24 mouse cellular contexts compared by ENCODE assay signal in the genomic region with DNA sequence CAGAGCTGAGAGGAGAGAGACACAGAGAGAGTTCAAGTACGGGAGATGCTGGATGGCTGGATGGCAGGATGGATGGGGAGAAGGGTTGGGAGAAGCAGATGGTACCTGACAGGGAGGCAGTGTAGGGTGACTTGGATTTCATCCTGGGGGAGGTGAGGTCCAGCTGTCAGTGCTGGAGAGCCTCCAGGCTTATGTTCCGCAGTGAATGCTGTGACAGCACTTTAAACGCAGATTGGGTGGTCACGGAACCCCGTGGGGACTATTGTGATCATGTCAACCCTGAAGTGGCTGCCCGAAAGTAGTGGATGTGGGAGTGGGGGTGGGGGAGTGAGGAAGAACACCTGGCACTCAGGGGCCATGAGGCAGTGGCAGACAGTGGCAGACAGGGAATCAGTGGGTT. TPM values are rescaled to one million over a fixed set of nuclear protein-coding genes. Genes with fewer than 3 reads are reported as not detected.
DNase-seq lines count a peak whose midpoint lies in the region; ATAC-seq and TF ChIP-seq lines count a peak whose summit lies in the region.
"Had no signal": no experiment of that assay in that cellular context is flagged by ENCODE, and none has a peak within 500 bp of the region (broad histone marks: within the 10 kb centered on the region; RNA-seq: fewer than 3 reads in every experiment).

No protein-coding gene starts in this region.

- no peak for TF ChIP-seq CTCF in midbrain, postnatal 0 days (IDR thresholded peaks at IDR 0.05)

- no peaks in the 10 kb centered on the region for H3K9me3 ChIP-seq in embryonic facial prominence, embryonic 14.5 days (ENCODE audit: control insufficient read depth, low read length)
- no peaks in the 10 kb centered on the region for H3K9me3 ChIP-seq in embryonic facial prominence, embryonic 10.5 days
- H3K9me3 ChIP-seq in hindbrain, embryonic 16.5 days (ENCODE audit: control insufficient read depth, low read length), result no peaks in the 10 kb centered on the region
- no peaks in the 10 kb centered on the region for H3K9me3 ChIP-seq in hindbrain, embryonic 14.5 days (ENCODE audit: control insufficient read depth, low read length)
- H3K9me3 ChIP-seq in midbrain, postnatal 0 days (ENCODE audit: low read length), result no peaks in the 10 kb centered on the region
- H3K9me3 ChIP-seq in midbrain, embryonic 10.5 days (replicated peaks), result no peaks in the 10 kb centered on the region
- H3K9me3 ChIP-seq: forebrain, embryonic 15.5 days; heart, embryonic 12.5 days; hindbrain, embryonic 15.5 days had no signal

- H3K4me2 ChIP-seq in embryonic facial prominence, embryonic 14.5 days (ENCODE audit: low read depth, low read length), result no peak overlapping the region
- H3K4me2 ChIP-seq in hindbrain, embryonic 16.5 days (ENCODE audit: low read length), result no peak overlapping the region
- no peak overlapping the region for H3K4me2 ChIP-seq in hindbrain, embryonic 14.5 days (replicated peaks)
- H3K4me2 ChIP-seq in midbrain, postnatal 0 days (ENCODE audit: low read depth, low read length, poor library complexity, severe bottlenecking), result no peak overlapping the region
- H3K4me2 ChIP-seq: forebrain, embryonic 15.5 days; heart, embryonic 12.5 days; hindbrain, embryonic 15.5 days had no signal

- H3K27me3 ChIP-seq in embryonic facial prominence, embryonic 14.5 days (replicated peaks; ENCODE audit: control insufficient read depth, insufficient read depth, low read length), result peaks cover 24% of the 10 kb centered on the region
- H3K27me3 ChIP-seq in embryonic facial prominence, embryonic 10.5 days (replicated peaks; ENCODE audit: low read depth, poor library complexity, severe bottlenecking), result peaks cover 41% of the 10 kb centered on the region
- no peaks in the 10 kb centered on the region for H3K27me3 ChIP-seq in hindbrain, embryonic 16.5 days (replicated peaks; ENCODE audit: control insufficient read depth, insufficient read depth, low read length)
- peaks cover 19% of the 10 kb centered on the region; the same call in 1 of the 2 replicates for H3K27me3 ChIP-seq in hindbrain, embryonic 14.5 days (ENCODE audit: control insufficient read depth, insufficient read depth, low read length)
- H3K27me3 ChIP-seq in midbrain, postnatal 0 days (ENCODE audit: insufficient read depth, low read length), result peaks cover 5% of the 10 kb centered on the region; the same call in 1 of the 2 replicates
- H3K27me3 ChIP-seq in midbrain, embryonic 10.5 days (ENCODE audit: low read depth, poor library complexity, severe bottlenecking), result peaks cover 33% of the 10 kb centered on the region
- H3K27me3 ChIP-seq: forebrain, embryonic 15.5 days had no signal

- WGBS in embryonic facial prominence, embryonic 14.5 days, result 67% methylated on average over 6 of the region's 6 CpGs
- 82% methylated on average over 6 of the region's 6 CpGs for WGBS in embryonic facial prominence, embryonic 10.5 days
- 47% methylated on average over 6 of the region's 6 CpGs for WGBS in hindbrain, embryonic 16.5 days
- 48% methylated on average over 6 of the region's 6 CpGs for WGBS in hindbrain, embryonic 14.5 days
- WGBS in midbrain, postnatal 0 days, result 64% methylated on average over 6 of the region's 6 CpGs
- 79% methylated on average over 6 of the region's 6 CpGs for WGBS in midbrain, embryonic 10.5 days

- H3K27ac ChIP-seq in embryonic facial prominence, embryonic 14.5 days (replicated peaks; ENCODE audit: low read depth, low read length), result no peak overlapping the region
- H3K27ac ChIP-seq in embryonic facial prominence, embryonic 10.5 days (replicated peaks), result no peak overlapping the region
- no peak overlapping the region for H3K27ac ChIP-seq in hindbrain, embryonic 16.5 days (ENCODE audit: low read depth, low read length)
- H3K27ac ChIP-seq in hindbrain, embryonic 14.5 days, result no peak overlapping the region
- H3K27ac ChIP-seq in midbrain, postnatal 0 days (ENCODE audit: low read depth, low read length), result no peak overlapping the region
- no peak overlapping the region for H3K27ac ChIP-seq in midbrain, embryonic 10.5 days (replicated peaks)
- H3K27ac ChIP-seq: forebrain, embryonic 15.5 days; heart, adult 2 months; hindbrain, embryonic 15.5 days had no signal

- peak; percentile 29 for DNase-seq in embryonic facial prominence, embryonic 14.5 days (ENCODE audit: low spot score)
- DNase-seq in embryonic facial prominence, embryonic 10.5 days (ENCODE audit: low spot score), result no peak
- DNase-seq in hindbrain, embryonic 14.5 days (ENCODE audit: low spot score), result no peak
- peak; percentile 40 for DNase-seq in midbrain, postnatal 0 days (ENCODE audit: low spot score)
- no peak for DNase-seq in midbrain, embryonic 10.5 days (ENCODE audit: low spot score)
- DNase-seq in mesoderm, embryonic 11.5 days (ENCODE audit: low read depth, low spot score), result peak; percentile 25
- DNase-seq in frontal cortex, postnatal 36 days (ENCODE audit: low spot score in 2 of 2), result no peak
- DNase-seq: adrenal gland, adult 8-10 months; adrenal gland, postnatal 36 days; cerebellum, adult 2 months; gastrocnemius, postnatal 10 days; heart, adult 2 months; kidney, adult 11 months had no signal

- H3K4me3 ChIP-seq in embryonic facial prominence, embryonic 14.5 days (ENCODE audit: low read depth, low read length), result no peak overlapping the region
- H3K4me3 ChIP-seq in embryonic facial prominence, embryonic 10.5 days, result no peak overlapping the region
- H3K4me3 ChIP-seq in hindbrain, embryonic 16.5 days (ENCODE audit: low read length), result no peak overlapping the region
- H3K4me3 ChIP-seq in hindbrain, embryonic 14.5 days (replicated peaks; ENCODE audit: low read length), result no peak overlapping the region
- H3K4me3 ChIP-seq in midbrain, postnatal 0 days (ENCODE audit: low read depth, low read length), result no peak overlapping the region
- H3K4me3 ChIP-seq in midbrain, embryonic 10.5 days, result no peak overlapping the region
- H3K4me3 ChIP-seq: forebrain, embryonic 15.5 days; heart, adult 2 months; heart, embryonic 12.5 days; hindbrain, embryonic 15.5 days had no signal

- peak; percentile 18; the same call in 1 of the 2 replicates for ATAC-seq in embryonic facial prominence, embryonic 14.5 days (ENCODE audit: low read depth)
- peak; percentile 43; the same call in 1 of the 2 replicates for ATAC-seq in hindbrain, embryonic 16.5 days
- no peak for ATAC-seq in hindbrain, embryonic 14.5 days (ENCODE audit: low FRiP score)
- ATAC-seq in midbrain, postnatal 0 days (ENCODE audit: low FRiP score), result no peak
- ATAC-seq: forebrain, embryonic 15.5 days had no signal

- no peak overlapping the region for H3K9ac ChIP-seq in embryonic facial prominence, embryonic 14.5 days (ENCODE audit: low read depth, low read length)
- no peak overlapping the region for H3K9ac ChIP-seq in hindbrain, embryonic 16.5 days (ENCODE audit: low read depth, low read length)
- H3K9ac ChIP-seq in hindbrain, embryonic 14.5 days, result no peak overlapping the region
- H3K9ac ChIP-seq in midbrain, postnatal 0 days (replicated peaks; ENCODE audit: low read length, poor library complexity, severe bottlenecking), result no peak overlapping the region
- H3K9ac ChIP-seq: forebrain, embryonic 15.5 days; heart, embryonic 12.5 days; hindbrain, embryonic 15.5 days had no signal

- H3K4me1 ChIP-seq in embryonic facial prominence, embryonic 14.5 days (ENCODE audit: control insufficient read depth, insufficient read depth, low read length), result 0 out of 2 replicates have a peak, but pooled peaks cover 3% of the 10 kb centered on the region
- peaks cover 12% of the 10 kb centered on the region for H3K4me1 ChIP-seq in embryonic facial prominence, embryonic 10.5 days
- peaks cover 5% of the 10 kb centered on the region for H3K4me1 ChIP-seq in hindbrain, embryonic 16.5 days (ENCODE audit: control insufficient read depth, insufficient read depth, low read depth, low read length)
- H3K4me1 ChIP-seq in hindbrain, embryonic 14.5 days (replicated peaks; ENCODE audit: control insufficient read depth, insufficient read depth, low read length), result no peaks in the 10 kb centered on the region
- no peaks in the 10 kb centered on the region; the same call in 1 of the 2 replicates for H3K4me1 ChIP-seq in midbrain, postnatal 0 days (ENCODE audit: insufficient read depth, low read length)
- peaks cover 15% of the 10 kb centered on the region for H3K4me1 ChIP-seq in midbrain, embryonic 10.5 days

- H3K36me3 ChIP-seq in embryonic facial prominence, embryonic 14.5 days (ENCODE audit: control insufficient read depth, insufficient read depth, low read length), result no peaks in the 10 kb centered on the region
- no peaks in the 10 kb centered on the region for H3K36me3 ChIP-seq in embryonic facial prominence, embryonic 10.5 days (replicated peaks)
- H3K36me3 ChIP-seq in hindbrain, embryonic 16.5 days (ENCODE audit: control insufficient read depth, insufficient read depth, low read length), result no peaks in the 10 kb centered on the region
- H3K36me3 ChIP-seq in hindbrain, embryonic 14.5 days (replicated peaks; ENCODE audit: control insufficient read depth, insufficient read depth), result no peaks in the 10 kb centered on the region
- no peaks in the 10 kb centered on the region for H3K36me3 ChIP-seq in midbrain, postnatal 0 days (ENCODE audit: insufficient read depth, low read length)
- no peaks in the 10 kb centered on the region for H3K36me3 ChIP-seq in midbrain, embryonic 10.5 days
- H3K36me3 ChIP-seq: forebrain, embryonic 15.5 days; heart, embryonic 12.5 days; hindbrain, embryonic 15.5 days had no signal

RNA-seq across cellular contexts. Expression of a gene that starts 3.7 kb away (rescaled TPM):
- 3.0 TPM in 2 replicates for polyA plus RNA-seq in embryonic facial prominence, embryonic 14.5 days (2014; fragmentation: Nextera tagmentation; extraction: Ambion mirVana)
- 1.5 and 2.9 TPM in 2 replicates for polyA plus RNA-seq in embryonic facial prominence, embryonic 10.5 days (2016; fragmentation: Nextera tagmentation; extraction: Ambion mirVana)
- 5.5 and 6.2 TPM in 2 replicates for polyA plus RNA-seq in hindbrain, embryonic 16.5 days (2015; fragmentation: Nextera tagmentation; extraction: Ambion mirVana)
- 2.7 and 4.3 TPM in 2 replicates for polyA plus RNA-seq in hindbrain, embryonic 14.5 days (2014; fragmentation: Nextera tagmentation; extraction: Ambion mirVana)
- total RNA-seq in midbrain, postnatal 0 days (2014; rRNA removed), result 7.4 and 8.0 TPM in 2 replicates
- 6.7 and 7.5 TPM in 2 replicates for polyA plus RNA-seq in midbrain, postnatal 0 days (2015; fragmentation: Nextera tagmentation; extraction: Ambion mirVana)
- polyA plus RNA-seq in midbrain, embryonic 10.5 days (2016; fragmentation: Nextera tagmentation; extraction: Ambion mirVana), result 0.11 and 0.14 TPM in 2 replicates
- total RNA-seq: gastrocnemius, postnatal 4 days had no signal

RNA-seq across cellular contexts. Expression of a gene that starts 19.4 kb away (rescaled TPM):
- 7.9 and 9.0 TPM in 2 replicates for polyA plus RNA-seq in embryonic facial prominence, embryonic 14.5 days (2014; fragmentation: Nextera tagmentation; extraction: Ambion mirVana)
- polyA plus RNA-seq in embryonic facial prominence, embryonic 10.5 days (2016; fragmentation: Nextera tagmentation; extraction: Ambion mirVana), result 0.49 TPM in 1 of 2 replicates, not detected in the other
- polyA plus RNA-seq in hindbrain, embryonic 16.5 days (2015; fragmentation: Nextera tagmentation; extraction: Ambion mirVana), result 0.76 TPM in 1 of 2 replicates, not detected in the other
- polyA plus RNA-seq in hindbrain, embryonic 14.5 days (2014; fragmentation: Nextera tagmentation; extraction: Ambion mirVana), result 0.39 TPM in 1 of 2 replicates, not detected in the other
- not detected in 2 replicates for total RNA-seq in midbrain, postnatal 0 days (2014; rRNA removed)
- polyA plus RNA-seq in midbrain, postnatal 0 days (2015; fragmentation: Nextera tagmentation; extraction: Ambion mirVana), result 0.33 and 0.43 TPM in 2 replicates
- not detected in 2 replicates for polyA plus RNA-seq in midbrain, embryonic 10.5 days (2016; fragmentation: Nextera tagmentation; extraction: Ambion mirVana)
- total RNA-seq: ES-E14; gastrocnemius, postnatal 4 days; heart, adult 2 months had no signal

RNA-seq across cellular contexts. Expression of a gene that starts 26.7 kb away (rescaled TPM):
- 0.06 TPM in 1 of 2 replicates, not detected in the other for polyA plus RNA-seq in embryonic facial prominence, embryonic 14.5 days (2014; fragmentation: Nextera tagmentation; extraction: Ambion mirVana)
- not detected in 2 replicates for polyA plus RNA-seq in embryonic facial prominence, embryonic 10.5 days (2016; fragmentation: Nextera tagmentation; extraction: Ambion mirVana)
- polyA plus RNA-seq in hindbrain, embryonic 16.5 days (2015; fragmentation: Nextera tagmentation; extraction: Ambion mirVana), result not detected in 2 replicates
- not detected in 2 replicates for polyA plus RNA-seq in hindbrain, embryonic 14.5 days (2014; fragmentation: Nextera tagmentation; extraction: Ambion mirVana)
- 0.16 TPM in 1 of 2 replicates, not detected in the other for total RNA-seq in midbrain, postnatal 0 days (2014; rRNA removed)
- 0.06 and 0.07 TPM in 2 replicates for polyA plus RNA-seq in midbrain, postnatal 0 days (2015; fragmentation: Nextera tagmentation; extraction: Ambion mirVana)
- not detected in 2 replicates for polyA plus RNA-seq in midbrain, embryonic 10.5 days (2016; fragmentation: Nextera tagmentation; extraction: Ambion mirVana)
- total RNA-seq: adrenal gland, adult 8-10 months; adrenal gland, postnatal 36 days; ES-E14; gastrocnemius, postnatal 10 days; gastrocnemius, postnatal 4 days; heart, adult 2 months; heart, postnatal 25 days had no signal
- polyA plus RNA-seq: cerebellum, adult 2 months; embryonic facial prominence, embryonic 11.5 days; forebrain, embryonic 11.5 days; forebrain, embryonic 15.5 days; heart, adult 2 months; heart, embryonic 12.5 days; heart, embryonic 16.5 days; hindbrain, embryonic 15.5 days; intestine, embryonic 14.5 days had no signal

RNA-seq across cellular contexts. Expression of a gene that starts 39.8 kb away (rescaled TPM):
- not detected in 2 replicates for polyA plus RNA-seq in embryonic facial prominence, embryonic 14.5 days (2014; fragmentation: Nextera tagmentation; extraction: Ambion mirVana)
- not detected in 2 replicates for polyA plus RNA-seq in embryonic facial prominence, embryonic 10.5 days (2016; fragmentation: Nextera tagmentation; extraction: Ambion mirVana)
- not detected in 2 replicates for polyA plus RNA-seq in hindbrain, embryonic 16.5 days (2015; fragmentation: Nextera tagmentation; extraction: Ambion mirVana)
- not detected in 2 replicates for polyA plus RNA-seq in hindbrain, embryonic 14.5 days (2014; fragmentation: Nextera tagmentation; extraction: Ambion mirVana)
- not detected in 2 replicates for total RNA-seq in midbrain, postnatal 0 days (2014; rRNA removed)
- polyA plus RNA-seq in midbrain, postnatal 0 days (2015; fragmentation: Nextera tagmentation; extraction: Ambion mirVana), result not detected in 2 replicates
- not detected in 2 replicates for polyA plus RNA-seq in midbrain, embryonic 10.5 days (2016; fragmentation: Nextera tagmentation; extraction: Ambion mirVana)
- total RNA-seq: adrenal gland, adult 8-10 months; adrenal gland, postnatal 36 days; ES-E14; gastrocnemius, postnatal 10 days; heart, adult 2 months; heart, postnatal 25 days had no signal
- polyA plus RNA-seq: cerebellum, adult 2 months; embryonic facial prominence, embryonic 11.5 days; forebrain, embryonic 11.5 days; forebrain, embryonic 15.5 days; heart, adult 2 months; heart, embryonic 12.5 days; heart, embryonic 16.5 days; hindbrain, embryonic 15.5 days; intestine, embryonic 14.5 days had no signal

RNA-seq across cellular contexts. Expression of a gene that starts 40.6 kb away (rescaled TPM):
- polyA plus RNA-seq in embryonic facial prominence, embryonic 14.5 days (2014; fragmentation: Nextera tagmentation; extraction: Ambion mirVana), result 198 and 210 TPM in 2 replicates
- 202 and 213 TPM in 2 replicates for polyA plus RNA-seq in embryonic facial prominence, embryonic 10.5 days (2016; fragmentation: Nextera tagmentation; extraction: Ambion mirVana)
- polyA plus RNA-seq in hindbrain, embryonic 16.5 days (2015; fragmentation: Nextera tagmentation; extraction: Ambion mirVana), result 226 and 236 TPM in 2 replicates
- 213 and 232 TPM in 2 replicates for polyA plus RNA-seq in hindbrain, embryonic 14.5 days (2014; fragmentation: Nextera tagmentation; extraction: Ambion mirVana)
- total RNA-seq in midbrain, postnatal 0 days (2014; rRNA removed), result 93.9 and 95.9 TPM in 2 replicates
- 201 and 211 TPM in 2 replicates for polyA plus RNA-seq in midbrain, postnatal 0 days (2015; fragmentation: Nextera tagmentation; extraction: Ambion mirVana)
- polyA plus RNA-seq in midbrain, embryonic 10.5 days (2016; fragmentation: Nextera tagmentation; extraction: Ambion mirVana), result 211 and 219 TPM in 2 replicates

Comparison
In these comparisons a context has a peak if more than half of its experiments do, and no peak if none do; other contexts are left out.
1. ATAC-seq: peak in embryonic facial prominence, embryonic 14.5 days (single experiment) and hindbrain, embryonic 16.5 days (single experiment); none in hindbrain, embryonic 14.5 days (single experiment) and midbrain, postnatal 0 days (single experiment).
2. DNase-seq: peak in embryonic facial prominence, embryonic 14.5 days (single experiment), midbrain, postnatal 0 days (single experiment) and mesoderm, embryonic 11.5 days (single experiment); none in embryonic facial prominence, embryonic 10.5 days (single experiment), hindbrain, embryonic 14.5 days (single experiment), midbrain, embryonic 10.5 days (single experiment) and frontal cortex, postnatal 36 days (0 of 2).